Mouse (Mus musculus) adrenal gland, adult 2 months (tissue): ENCODE measurements around the gene Zfp867. TPM values are rescaled to one million over a fixed set of nuclear protein-coding genes. Genes with fewer than 3 reads are reported as not detected.
A peak's percentile ranks its signal among the peaks of the same experiment; 100 is the strongest.

Experiments
- DNase-seq: peaks from one replicate; pipeline ENCODE4 v3.0.0; 2021
- long read RNA-seq: library from polyadenylated mRNA; stranded (forward); transcript quantifications from one replicate; pipeline ENCODE4 v2.0.0, GENCODE M21; 2021
- polyA plus RNA-seq: library from polyadenylated mRNA; depleted of rRNA; stranded (reverse); fragments of >200 nt; gene quantifications from 2 replicates; pipeline ENCODE4 v1.2.3, GENCODE M21; 2012; rRNA removed
- total RNA-seq, 2 experiments: library from RNA; stranded (reverse); gene quantifications; 2 replicates each; pipeline ENCODE4 v1.2.3; 2021

The Zfp867 gene
- total RNA-seq (1 to 10 TPM; 2.7 to 5.5 TPM), polyA plus RNA-seq (0.12 and 0.13 TPM in 2 replicates)
- long read RNA-seq, partial matches to known transcripts: 0 of 3 reads
- long read RNA-seq, other reads (novel, unspliced or antisense): 1 of 3 reads

- peak; percentile 92 for DNase-seq
These were observed at the start of gene Zfp867 for GRCm38 (mm10) chr11:59472326-59472677. TSS of gene Zfp867 (minus strand) at chr11:59472474.

DNA sequence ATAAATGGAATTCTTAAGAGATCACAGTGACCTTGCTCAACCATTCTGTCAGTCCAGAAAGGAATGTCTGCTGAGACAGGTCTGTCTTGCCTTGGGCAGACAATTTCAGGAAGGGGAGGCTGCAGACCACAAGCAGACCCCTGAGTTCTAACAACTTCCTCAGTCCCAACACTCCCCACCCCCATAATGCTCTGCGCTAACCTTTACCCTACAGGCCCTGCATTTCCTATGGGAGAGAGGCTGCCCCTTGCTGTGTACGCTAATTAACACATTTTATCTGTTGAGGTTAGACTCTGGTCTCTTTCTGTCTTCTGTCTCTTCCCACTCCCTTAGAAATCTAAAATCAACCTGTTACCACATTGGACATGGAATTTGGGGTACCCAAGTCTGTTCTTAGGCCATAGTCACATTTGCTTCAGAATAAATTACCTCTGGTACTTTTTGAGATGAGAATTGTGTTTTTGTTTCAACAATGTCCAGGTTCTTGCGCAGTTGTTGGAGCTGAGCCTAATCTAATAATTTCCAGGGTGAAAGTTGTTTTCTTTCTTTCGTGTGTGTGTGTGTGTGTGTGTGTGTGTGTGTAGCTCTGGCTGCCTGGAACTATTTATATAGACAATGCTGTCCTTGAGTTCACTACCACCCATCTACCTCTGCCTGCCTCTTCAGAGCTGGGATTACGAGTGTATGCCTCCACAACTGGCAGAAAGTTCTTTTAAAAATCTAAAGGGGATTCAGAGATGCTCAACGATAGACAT, 47.6 kb upstream of the Zfp867 start:
- DNase-seq: no peak

DNA sequence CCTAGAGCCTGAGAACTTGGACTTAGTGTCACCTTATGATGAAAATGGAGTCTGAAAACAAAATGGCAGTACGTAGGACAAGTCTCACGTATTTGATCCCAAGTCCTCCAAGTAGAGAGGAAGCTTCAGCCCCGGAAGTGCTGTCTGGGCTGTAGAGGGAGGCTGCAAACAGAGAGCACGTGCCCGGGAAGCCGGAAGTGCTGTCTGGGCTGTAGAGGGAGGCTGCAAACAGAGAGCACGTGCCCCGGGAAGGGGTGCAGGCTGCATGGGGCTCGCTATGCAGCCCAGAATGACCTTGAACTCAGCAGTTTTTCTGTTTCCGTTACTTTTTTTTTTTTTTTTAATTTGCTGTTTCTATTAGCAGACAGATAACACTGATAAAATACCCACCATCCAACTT, 46.0 kb upstream of the Zfp867 start:
- DNase-seq: no peak

DNA sequence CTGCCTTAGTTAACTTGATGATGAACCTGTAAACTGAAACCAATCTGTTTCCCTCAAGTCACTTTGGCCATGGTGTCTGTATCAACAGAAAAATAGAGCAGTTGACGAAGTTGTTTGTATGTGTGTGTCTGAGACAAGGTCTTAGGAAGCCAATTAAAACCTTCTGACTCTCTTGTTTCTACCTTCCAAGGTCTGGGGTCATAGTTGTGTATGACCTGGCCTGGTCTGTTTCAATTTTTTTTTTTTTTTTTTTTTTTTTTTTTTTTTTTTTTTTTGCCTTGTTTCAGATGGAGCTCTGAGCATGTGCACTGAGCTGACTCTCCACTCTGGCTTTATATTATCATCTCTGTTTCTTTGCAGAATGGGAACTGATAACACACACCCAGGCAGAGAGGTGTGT, 45.2 kb upstream of the Zfp867 start:
- no peak for DNase-seq

DNA sequence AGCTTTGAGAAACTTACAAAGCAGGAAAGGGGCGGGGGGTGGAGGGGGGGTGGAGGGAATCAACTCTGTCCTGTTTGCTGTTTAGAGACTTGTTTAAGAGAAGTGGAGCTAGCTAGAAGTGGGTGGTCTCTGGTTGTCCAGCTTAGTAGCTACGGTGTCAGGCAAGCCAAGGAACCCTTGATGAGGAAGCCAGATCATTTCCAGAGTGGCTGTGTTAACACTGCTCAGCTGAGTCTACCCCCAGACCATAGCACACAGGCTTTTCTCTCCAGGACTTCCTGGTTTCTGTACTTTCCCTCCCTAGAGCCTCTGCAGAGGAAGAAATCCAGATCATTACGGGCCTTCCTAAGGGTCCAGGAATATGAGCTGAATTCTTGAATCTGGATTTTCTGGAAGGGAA, 42.5 kb upstream of the Zfp867 start:
- DNase-seq: no peak

- no peak for DNase-seq
These were observed 42.1 kb upstream of the Zfp867 start for GRCm38 (mm10) chr11:59514381-59514780.

DNA sequence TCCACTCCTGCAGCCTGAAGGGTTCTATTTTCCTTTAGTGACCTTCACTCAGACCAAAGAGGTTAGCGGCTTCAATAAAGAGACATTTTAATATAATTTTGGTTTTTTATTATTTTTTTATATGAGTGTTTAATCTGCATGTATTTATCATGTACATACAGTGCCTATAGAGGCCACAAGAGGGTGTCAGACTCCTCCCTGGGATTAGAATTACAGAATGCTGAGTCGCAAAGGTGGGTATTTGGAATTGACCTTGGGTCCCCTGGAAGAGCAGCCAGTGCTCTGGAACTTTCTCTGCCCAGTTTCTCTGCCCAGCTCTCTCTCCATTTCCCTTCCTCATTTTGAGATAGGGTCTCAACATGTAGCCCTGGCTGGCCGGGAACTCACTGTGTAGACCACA, 41.3 kb upstream of the Zfp867 start:
- DNase-seq: no peak

DNA sequence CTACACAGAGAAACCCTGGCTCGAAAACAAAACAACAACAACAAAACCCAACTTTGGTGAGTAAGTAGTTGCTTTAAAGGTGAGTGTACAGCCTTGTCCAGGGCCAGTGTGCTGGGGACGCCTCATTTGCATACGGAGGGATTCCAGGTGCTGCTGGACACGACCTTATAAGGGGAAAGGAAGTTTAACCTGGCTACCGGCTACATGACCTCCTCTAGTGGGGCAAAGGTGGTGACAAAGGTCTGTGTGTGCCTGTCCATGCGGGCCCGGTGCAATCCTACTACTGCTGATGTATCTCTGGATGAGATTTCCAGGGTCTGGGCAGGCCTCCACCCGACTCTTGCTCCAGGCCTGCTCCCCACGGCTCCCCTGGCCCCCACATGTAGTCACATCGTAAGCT, 40.5 kb upstream of the Zfp867 start:
- DNase-seq: no peak

DNA sequence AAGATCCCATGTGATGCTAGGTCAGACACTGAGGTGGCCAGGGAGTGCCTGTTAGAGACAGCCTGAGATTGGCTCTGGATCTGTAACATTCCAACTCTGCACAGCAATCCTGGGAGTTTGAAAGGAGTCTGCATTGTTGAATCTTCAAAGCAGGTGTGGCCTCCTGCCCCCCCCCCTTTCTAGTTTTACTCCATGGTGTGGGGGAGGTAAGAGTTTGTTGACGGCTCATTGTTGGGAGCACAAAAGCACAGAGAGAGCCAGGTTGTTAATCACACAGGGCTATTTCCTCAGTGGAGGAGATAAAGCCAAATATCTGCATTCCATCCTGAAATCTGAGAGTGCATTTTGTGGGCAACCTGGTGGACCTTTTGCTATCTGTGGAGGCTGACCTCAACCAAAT, 39.3 kb upstream of the Zfp867 start:
- DNase-seq: no peak

GRCm38 (mm10) chr11:59506713-59507074, 34.4 kb upstream of the Zfp867 start:
- no peak for DNase-seq

DNA sequence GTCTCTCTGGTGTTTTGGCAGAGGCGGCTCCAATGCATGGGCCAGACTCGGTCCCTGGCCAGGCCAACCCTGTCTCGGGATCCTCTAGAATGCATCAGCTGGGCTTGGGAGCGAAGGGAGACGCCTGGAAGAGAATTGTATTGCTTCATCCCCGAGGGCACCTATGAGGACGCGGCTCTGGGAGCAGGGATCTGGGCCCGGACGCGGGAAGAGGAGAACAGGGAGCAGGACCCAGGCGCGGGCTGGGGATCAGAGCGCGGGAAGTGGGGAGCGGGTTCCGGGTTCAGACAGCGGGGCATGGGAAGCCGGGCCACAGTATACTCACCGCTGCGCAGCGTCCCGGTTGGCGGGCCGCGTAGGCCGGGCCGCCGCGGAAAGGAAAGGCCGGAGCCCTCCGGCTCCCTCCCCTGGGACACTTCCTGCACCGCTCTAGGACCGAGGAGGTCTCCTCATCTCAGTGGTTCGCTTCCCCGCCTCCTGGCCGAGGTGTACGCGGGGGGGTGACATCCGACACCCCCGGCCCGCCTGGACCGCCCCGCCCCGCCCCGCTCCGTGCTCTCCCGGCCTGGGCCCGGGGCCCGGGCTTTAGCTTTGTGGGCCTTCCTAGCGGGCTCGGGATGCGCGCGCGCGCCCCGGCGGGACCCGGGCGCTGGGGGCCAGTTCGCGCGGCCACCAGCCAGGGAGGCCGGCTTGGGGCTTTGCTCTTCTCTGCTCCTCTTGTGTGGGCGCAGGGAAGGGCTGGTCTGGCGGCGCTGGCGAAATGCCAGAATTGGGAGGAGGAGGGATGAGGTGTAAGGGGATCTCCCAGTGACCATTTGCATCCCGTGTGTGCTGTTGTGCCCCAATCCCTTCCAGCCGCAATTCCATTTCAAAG, 33.8 kb upstream of the Zfp867 start:
- DNase-seq: peak; percentile 94

- peak; percentile 73 for DNase-seq
These were observed 33.1 kb upstream of the Zfp867 start for GRCm38 (mm10) chr11:59505351-59505838.

GRCm38 (mm10) chr11:59501978-59502700, 29.9 kb upstream of the Zfp867 start:
- no peak for DNase-seq

DNA sequence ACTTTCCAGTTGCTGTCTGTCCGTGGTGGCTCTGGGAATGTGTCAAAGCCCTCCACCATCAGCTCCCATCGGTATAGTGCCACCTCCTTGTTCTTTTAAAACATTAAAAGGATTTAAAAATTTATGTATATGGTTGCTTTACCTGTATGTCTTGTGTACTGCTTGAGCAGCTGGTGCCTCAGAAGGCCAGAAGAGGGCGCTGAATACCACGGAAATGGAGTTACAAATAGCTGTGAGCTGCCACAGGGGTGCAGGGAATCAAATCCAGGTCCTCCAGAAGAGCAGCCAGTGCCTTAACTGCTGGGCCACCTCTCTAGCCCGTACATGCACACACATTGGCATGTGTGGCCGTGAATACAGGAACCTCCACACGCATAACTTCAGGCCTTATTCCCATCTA, 25.5 kb upstream of the Zfp867 start:
- DNase-seq: no peak

GRCm38 (mm10) chr11:59496672-59497310, 24.5 kb upstream of the Zfp867 start:
- no peak for DNase-seq

GRCm38 (mm10) chr11:59486222-59486621, 13.9 kb upstream of the Zfp867 start:
- no peak for DNase-seq

DNA sequence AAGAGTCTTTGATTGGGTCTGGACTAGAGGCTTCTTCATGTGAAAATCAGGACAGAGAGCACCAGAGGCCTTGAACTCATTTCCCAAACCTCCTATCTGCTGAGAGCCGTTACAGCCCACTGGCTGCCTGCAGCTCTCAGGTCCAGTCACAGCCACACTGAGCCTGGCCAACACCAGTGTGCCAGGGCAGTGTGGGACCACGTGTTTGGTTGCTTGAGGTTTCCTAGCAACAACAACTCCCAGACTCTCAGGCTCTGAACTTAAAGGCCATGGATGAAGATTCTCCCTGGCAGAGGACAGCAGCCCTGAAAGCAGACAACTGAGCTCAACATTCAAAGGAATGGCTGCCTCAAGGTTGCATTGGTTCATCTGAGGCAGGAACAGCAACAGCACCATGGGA, 13.4 kb upstream of the Zfp867 start:
- peak; percentile 63 for DNase-seq

DNA sequence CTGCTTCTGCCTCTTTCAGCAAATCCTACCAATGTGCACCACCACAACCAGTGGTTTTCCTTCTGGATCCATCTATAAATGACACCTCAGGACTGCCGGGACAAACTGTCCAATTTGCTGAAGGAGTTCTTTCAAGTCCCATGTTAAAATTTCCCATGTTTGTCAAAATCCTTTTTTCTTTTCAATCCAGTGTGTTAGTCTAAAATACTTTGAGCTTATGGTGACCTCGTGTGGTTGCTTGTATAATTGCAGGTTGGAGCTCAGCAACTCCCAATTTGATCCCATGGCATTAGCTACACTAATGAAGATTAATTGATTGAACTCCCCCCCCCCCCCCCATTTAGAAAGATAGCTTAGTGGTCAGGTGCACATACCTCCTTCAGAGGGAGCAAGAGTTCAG, 10.9 kb upstream of the Zfp867 start:
- DNase-seq: peak; percentile 40

DNA sequence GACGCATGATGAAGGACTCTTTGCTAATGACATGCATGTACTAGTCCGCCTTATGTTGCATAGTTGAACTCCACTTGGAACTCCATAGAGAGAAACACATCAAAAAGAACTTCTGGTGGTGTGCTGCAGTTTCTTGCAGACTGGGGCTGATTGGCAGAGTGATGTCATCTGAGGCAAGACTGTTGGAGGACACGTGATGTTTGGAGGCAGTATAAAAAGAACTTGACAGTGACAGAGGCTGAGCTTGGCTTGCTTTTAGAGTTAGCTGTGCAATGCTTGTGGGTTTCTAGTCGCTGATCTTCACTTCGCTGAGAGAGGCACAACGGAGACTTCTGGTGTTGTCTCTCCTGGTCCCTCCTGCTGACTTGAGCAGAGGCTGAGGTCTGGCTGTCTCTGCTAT, 5.0 kb upstream of the Zfp867 start:
- DNase-seq: no peak

DNA sequence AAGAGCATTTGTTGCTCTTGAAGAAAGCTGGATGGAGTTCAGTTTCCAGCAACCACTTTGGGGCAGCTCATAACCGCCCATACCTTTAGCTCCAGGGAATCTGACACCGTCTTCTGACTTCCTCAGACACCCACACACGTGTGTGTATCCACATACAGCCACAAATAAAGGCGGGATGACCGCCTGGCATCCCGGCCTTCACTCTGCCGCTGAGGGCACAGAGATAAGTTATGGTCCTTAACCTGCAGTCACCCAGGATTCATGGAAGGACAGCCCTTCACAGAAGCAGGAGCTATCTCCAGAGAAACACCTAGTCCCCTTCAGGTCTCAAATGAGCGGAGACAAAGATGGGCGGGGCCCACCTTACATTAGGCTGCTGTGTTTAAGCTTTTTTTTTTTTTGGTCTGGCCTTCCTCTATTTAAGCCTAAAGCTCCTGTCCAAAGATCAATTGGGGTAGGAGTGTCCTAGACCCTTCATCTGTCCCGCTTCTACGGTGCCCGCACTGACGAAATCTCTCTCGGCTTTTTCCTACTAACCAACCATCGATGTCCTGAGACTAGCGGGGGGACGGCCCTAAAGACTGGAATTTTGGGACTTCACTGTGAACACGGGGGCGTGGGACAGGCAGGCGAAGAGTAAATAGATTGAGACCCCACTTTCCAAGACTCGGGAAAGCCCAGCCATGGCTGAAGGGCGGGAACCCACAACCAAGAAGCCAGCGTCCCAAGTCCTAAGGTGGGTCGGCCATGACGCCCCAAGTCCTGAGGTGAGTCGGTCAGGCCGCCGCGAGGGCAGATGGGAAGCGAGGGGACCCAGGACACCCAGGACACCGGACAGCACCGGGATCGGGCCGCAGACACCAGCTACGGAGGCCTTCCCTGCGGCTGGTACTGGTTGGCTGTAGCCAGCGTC, 605 bp downstream of the Zfp867 start:
- no peak for DNase-seq

GRCm38 (mm10) chr11:59460459-59460858, 11.8 kb downstream of the Zfp867 start:
- no peak for DNase-seq
